Mouse (Mus musculus): ENCODE measurements around the gene Ackr3.

GRCm38 (mm10) chr1:90220844-90221243, 17.1 kb downstream of the Ackr3 start:
- no peak for TF ChIP-seq CTCF (IDR thresholded peaks at IDR 0.05; ENCODE audit: low read depth)
- no peak for TF ChIP-seq EP300 (optimal IDR thresholded peaks at IDR 0.05)
